Mouse (Mus musculus): ENCODE data around the gene Cryba4. TPM values are rescaled to one million over a fixed set of nuclear protein-coding genes. Genes with fewer than 3 reads are reported as not detected.

Cryba4 gene
- under 1 TPM; 0.33 to 0.61 TPM for total RNA-seq (2021)
- long read RNA-seq, experiment 1, partial matches to known transcripts, result 0 of 1 reads
- long read RNA-seq, experiment 1, other reads (novel, unspliced or antisense), result 0 of 1 reads
- long read RNA-seq, experiment 2, result 0 reads

GRCm38 (mm10) chr5:112252400-112252799 is at the start of gene Cryba4:
Gene Cryba4, minus strand, starts transcription at chr5:112252518.
- no peak for DNase-seq

GRCm38 (mm10) chr5:112301694-112302093 is 49.4 kb upstream of the Cryba4 start:
- DNase-seq, result no peak

GRCm38 (mm10) chr5:112300721-112301308 is 48.5 kb upstream of the Cryba4 start:
- DNase-seq, result no peak

- DNase-seq, result no peak
Measured at GRCm38 (mm10) chr5:112300112-112300511, 47.8 kb upstream of the Cryba4 start.

- no peak for DNase-seq
Measured at GRCm38 (mm10) chr5:112299399-112299798, 47.1 kb upstream of the Cryba4 start.

GRCm38 (mm10) chr5:112298226-112298988 is 46.1 kb upstream of the Cryba4 start:
- DNase-seq, result no peak

GRCm38 (mm10) chr5:112297257-112297656 is 44.9 kb upstream of the Cryba4 start:
- DNase-seq, result no peak

GRCm38 (mm10) chr5:112296404-112297181 is 44.3 kb upstream of the Cryba4 start:
- no peak for DNase-seq

- no peak for DNase-seq
Measured at GRCm38 (mm10) chr5:112295564-112295963, 43.2 kb upstream of the Cryba4 start.

- no peak for DNase-seq
Measured at GRCm38 (mm10) chr5:112295162-112295561, 42.8 kb upstream of the Cryba4 start.

- DNase-seq, result no peak
Measured at GRCm38 (mm10) chr5:112294696-112295095, 42.4 kb upstream of the Cryba4 start.

GRCm38 (mm10) chr5:112293800-112294199 is 41.5 kb upstream of the Cryba4 start:
- DNase-seq, result no peak

- no peak for DNase-seq
Measured at GRCm38 (mm10) chr5:112292343-112292980, 40.1 kb upstream of the Cryba4 start.

- DNase-seq, result no peak
Measured at GRCm38 (mm10) chr5:112291866-112292265, 39.5 kb upstream of the Cryba4 start.

GRCm38 (mm10) chr5:112290536-112290880 is 38.2 kb upstream of the Cryba4 start:
- peak; percentile 42 for DNase-seq

- DNase-seq, result peak; percentile 65
Measured at GRCm38 (mm10) chr5:112289819-112290535, 37.7 kb upstream of the Cryba4 start.

- DNase-seq, result no peak
Measured at GRCm38 (mm10) chr5:112289236-112289635, 36.9 kb upstream of the Cryba4 start.

GRCm38 (mm10) chr5:112288193-112289141 is 36.1 kb upstream of the Cryba4 start:
- no peak for DNase-seq

- DNase-seq, result no peak
Measured at GRCm38 (mm10) chr5:112287652-112288051, 35.3 kb upstream of the Cryba4 start.

GRCm38 (mm10) chr5:112286984-112287641 is 34.8 kb upstream of the Cryba4 start:
- no peak for DNase-seq
